ENCODE assay signal across 17 mouse cellular contexts in genomic region chr5:120433135-120433760, GRCm38 (mm10). TPM values are rescaled to one million over a fixed set of nuclear protein-coding genes. Genes with fewer than 3 reads are reported as not detected.
DNase-seq lines count a peak whose midpoint lies in the region; ATAC-seq lines count a peak whose summit lies in the region.
"Had no signal": no experiment of that assay in that cellular context is flagged by ENCODE, and none has a peak within 500 bp of the region (broad histone marks: within the 10 kb centered on the region; RNA-seq: fewer than 3 reads in every experiment).

No protein-coding gene starts in this region.

- no peaks in the 10 kb centered on the region for H3K9me3 ChIP-seq in forebrain, embryonic 11.5 days (ENCODE audit: control insufficient read depth, low read length)
- H3K9me3 ChIP-seq in hindbrain, embryonic 13.5 days = no peaks in the 10 kb centered on the region
- H3K9me3 ChIP-seq in midbrain, embryonic 13.5 days = no peaks in the 10 kb centered on the region
- no peaks in the 10 kb centered on the region for H3K9me3 ChIP-seq in kidney, embryonic 14.5 days (ENCODE audit: control insufficient read depth, low read length)
- H3K9me3 ChIP-seq: heart, embryonic 13.5 days; liver, embryonic 13.5 days had no signal

- no peak overlapping the region for H3K27ac ChIP-seq in forebrain, embryonic 11.5 days (ENCODE audit: low read depth, low read length)
- H3K27ac ChIP-seq in hindbrain, embryonic 13.5 days = peak overlapping the region; percentile 97
- H3K27ac ChIP-seq in midbrain, embryonic 13.5 days = peak overlapping the region; percentile 96
- no peak overlapping the region for H3K27ac ChIP-seq in kidney, embryonic 14.5 days (ENCODE audit: low read depth, low read length)
- H3K27ac ChIP-seq: heart, embryonic 13.5 days; liver, embryonic 13.5 days had no signal

- H3K4me3 ChIP-seq in forebrain, embryonic 11.5 days (ENCODE audit: low read depth, low read length) = peak overlapping the region; percentile 52
- peak overlapping the region; percentile 67 for H3K4me3 ChIP-seq in hindbrain, embryonic 13.5 days
- peak overlapping the region; percentile 62 for H3K4me3 ChIP-seq in midbrain, embryonic 13.5 days (replicated peaks)
- H3K4me3 ChIP-seq in kidney, embryonic 14.5 days (ENCODE audit: low read length) = no peak overlapping the region
- H3K4me3 ChIP-seq: heart, embryonic 13.5 days; liver, embryonic 13.5 days had no signal

- no peak for ATAC-seq in forebrain, embryonic 11.5 days (replicated peaks; ENCODE audit: low FRiP score)
- no peak for ATAC-seq in hindbrain, embryonic 13.5 days (ENCODE audit: low FRiP score)
- ATAC-seq in midbrain, embryonic 13.5 days = no peak
- ATAC-seq in kidney, embryonic 14.5 days (ENCODE audit: low FRiP score, low TSS enrichment) = no peak
- ATAC-seq: lung, postnatal 0 days had no signal

- intact Hi-C loops in heart, postnatal 14 days (cut with DNase I) = no loop called here

- no peaks in the 10 kb centered on the region for H3K36me3 ChIP-seq in forebrain, embryonic 11.5 days (ENCODE audit: control insufficient read depth, insufficient read depth, low read length)
- peaks cover 9% of the 10 kb centered on the region; the same call in 1 of the 2 replicates for H3K36me3 ChIP-seq in hindbrain, embryonic 13.5 days
- H3K36me3 ChIP-seq in midbrain, embryonic 13.5 days = no peaks in the 10 kb centered on the region
- no peaks in the 10 kb centered on the region for H3K36me3 ChIP-seq in kidney, embryonic 14.5 days (ENCODE audit: control insufficient read depth, insufficient read depth, low read length)
- H3K36me3 ChIP-seq: heart, embryonic 13.5 days; liver, embryonic 13.5 days had no signal

- H3K27me3 ChIP-seq in forebrain, embryonic 11.5 days (ENCODE audit: control insufficient read depth, insufficient read depth, low read length) = peaks cover 81% of the 10 kb centered on the region
- peaks cover 92% of the 10 kb centered on the region for H3K27me3 ChIP-seq in hindbrain, embryonic 13.5 days
- H3K27me3 ChIP-seq in midbrain, embryonic 13.5 days = peaks cover 91% of the 10 kb centered on the region
- peaks cover 97% of the 10 kb centered on the region for H3K27me3 ChIP-seq in kidney, embryonic 14.5 days (ENCODE audit: control insufficient read depth, insufficient read depth, low read length)

- H3K4me1 ChIP-seq in forebrain, embryonic 11.5 days (replicated peaks; ENCODE audit: control insufficient read depth, insufficient read depth, low read length) = peaks cover 21% of the 10 kb centered on the region
- H3K4me1 ChIP-seq in hindbrain, embryonic 13.5 days (replicated peaks) = peaks cover 23% of the 10 kb centered on the region
- peaks cover 45% of the 10 kb centered on the region for H3K4me1 ChIP-seq in midbrain, embryonic 13.5 days (replicated peaks)
- peaks cover 9% of the 10 kb centered on the region; the same call in 1 of the 2 replicates for H3K4me1 ChIP-seq in kidney, embryonic 14.5 days (ENCODE audit: control insufficient read depth, insufficient read depth, low read length)
- H3K4me1 ChIP-seq: liver, embryonic 13.5 days had no signal

- WGBS in forebrain, embryonic 11.5 days = 0% methylated on average over 13 of the region's 13 CpGs
- WGBS in hindbrain, embryonic 13.5 days = 1% methylated on average over 11 of the region's 13 CpGs
- under 1% methylated on average over 13 of the region's 13 CpGs for WGBS in midbrain, embryonic 13.5 days
- WGBS in kidney, embryonic 14.5 days = under 1% methylated on average over 13 of the region's 13 CpGs

- peak overlapping the region; percentile 76 for H3K9ac ChIP-seq in forebrain, embryonic 11.5 days (ENCODE audit: low read length)
- H3K9ac ChIP-seq in hindbrain, embryonic 13.5 days = peak overlapping the region; percentile 96
- peak overlapping the region; percentile 83 for H3K9ac ChIP-seq in midbrain, embryonic 13.5 days (replicated peaks)
- no peak overlapping the region for H3K9ac ChIP-seq in kidney, embryonic 14.5 days (ENCODE audit: low read depth, low read length)
- H3K9ac ChIP-seq: heart, embryonic 13.5 days; liver, embryonic 13.5 days had no signal

- DNase-seq in ES-CJ7 (ENCODE audit: low read depth, low spot score) = peak; percentile 48
- peak; percentile 72 for DNase-seq in forebrain, embryonic 11.5 days (ENCODE audit: low spot score)
- no peak for DNase-seq in heart, postnatal 14 days
- DNase-seq in right cerebral cortex, postnatal 4 days = no peak
- no peak for DNase-seq in layer of hippocampus, adult 8-10 months (ENCODE audit: low spot score in 2 of 2)
- DNase-seq: cerebellum, adult 11-12 months; gastrocnemius, postnatal 14 days; liver, embryonic 13.5 days had no signal

- peak overlapping the region; percentile 77 for H3K4me2 ChIP-seq in forebrain, embryonic 11.5 days (ENCODE audit: low read depth, low read length, severe bottlenecking)
- peak overlapping the region; percentile 74 for H3K4me2 ChIP-seq in hindbrain, embryonic 13.5 days
- peak overlapping the region; percentile 72 for H3K4me2 ChIP-seq in midbrain, embryonic 13.5 days (replicated peaks)
- H3K4me2 ChIP-seq in kidney, embryonic 14.5 days (replicated peaks; ENCODE audit: low read depth, low read length) = no peak overlapping the region
- H3K4me2 ChIP-seq: heart, embryonic 13.5 days; liver, embryonic 13.5 days had no signal

RNA-seq across cellular contexts. Expression of gene Lhx5, which starts 1.7 kb away (rescaled TPM):
- polyA plus RNA-seq in forebrain, embryonic 11.5 days (2014; fragmentation: Nextera tagmentation; extraction: Ambion mirVana) = 22.7 and 25.2 TPM in 2 replicates
- polyA plus RNA-seq in hindbrain, embryonic 13.5 days (2015; fragmentation: Nextera tagmentation; extraction: Ambion mirVana) = 48.9 and 50.7 TPM in 2 replicates
- polyA plus RNA-seq in midbrain, embryonic 13.5 days (2015; fragmentation: Nextera tagmentation; extraction: Ambion mirVana) = 44.6 and 55.0 TPM in 2 replicates
- total RNA-seq in heart, postnatal 14 days (2021) = not detected
- not detected in 2 replicates for polyA plus RNA-seq in kidney, embryonic 14.5 days (2014; fragmentation: Nextera tagmentation; extraction: Ambion mirVana)
- under 1 TPM in 2 of 4 experiments, not detected in 2; 0.10 to 0.11 TPM for total RNA-seq in layer of hippocampus, adult 8-10 months (2022)
- total RNA-seq: gastrocnemius, postnatal 14 days; left cerebral cortex, postnatal 36 days; megakaryocyte-erythroid progenitor cell, adult 5-6 weeks had no signal
- polyA plus RNA-seq: heart, embryonic 13.5 days; kidney, embryonic 16.5 days; liver, embryonic 13.5 days; lung, postnatal 0 days had no signal

RNA-seq across cellular contexts. Expression of gene Sdsl, which starts 39.4 kb away (rescaled TPM):
- polyA plus RNA-seq in forebrain, embryonic 11.5 days (2014; fragmentation: Nextera tagmentation; extraction: Ambion mirVana) = 4.5 and 6.0 TPM in 2 replicates
- polyA plus RNA-seq in hindbrain, embryonic 13.5 days (2015; fragmentation: Nextera tagmentation; extraction: Ambion mirVana) = 6.4 and 6.7 TPM in 2 replicates
- polyA plus RNA-seq in midbrain, embryonic 13.5 days (2015; fragmentation: Nextera tagmentation; extraction: Ambion mirVana) = 6.8 and 9.5 TPM in 2 replicates
- 10 to 100 TPM in 1 of 2 experiments, 1 to 10 TPM in 1; 8.7 to 10.9 TPM for total RNA-seq in heart, postnatal 14 days (2021)
- polyA plus RNA-seq in kidney, embryonic 14.5 days (2014; fragmentation: Nextera tagmentation; extraction: Ambion mirVana) = 10.5 and 12.5 TPM in 2 replicates
- total RNA-seq in layer of hippocampus, adult 8-10 months (2022) = 10 to 100 TPM in 3 of 4 experiments, 1 to 10 TPM in 1; 7.5 to 11.6 (median 10.6) TPM

RNA-seq across cellular contexts. Expression of gene Sds, which starts 43.1 kb away (rescaled TPM):
- not detected in 2 replicates for polyA plus RNA-seq in forebrain, embryonic 11.5 days (2014; fragmentation: Nextera tagmentation; extraction: Ambion mirVana)
- not detected in 2 replicates for polyA plus RNA-seq in hindbrain, embryonic 13.5 days (2015; fragmentation: Nextera tagmentation; extraction: Ambion mirVana)
- 0.32 TPM in 1 of 2 replicates, not detected in the other for polyA plus RNA-seq in midbrain, embryonic 13.5 days (2015; fragmentation: Nextera tagmentation; extraction: Ambion mirVana)
- total RNA-seq in heart, postnatal 14 days (2021) = not detected
- not detected in 2 replicates for polyA plus RNA-seq in kidney, embryonic 14.5 days (2014; fragmentation: Nextera tagmentation; extraction: Ambion mirVana)
- under 1 TPM in 2 of 4 experiments, not detected in 2; 0.82 to 0.91 TPM for total RNA-seq in layer of hippocampus, adult 8-10 months (2022)
- total RNA-seq: gastrocnemius, postnatal 14 days; layer of hippocampus, postnatal 14 days; left cerebral cortex, postnatal 36 days; megakaryocyte-erythroid progenitor cell, adult 5-6 weeks had no signal
- polyA plus RNA-seq: heart, embryonic 13.5 days; kidney, embryonic 16.5 days; liver, embryonic 13.5 days; lung, postnatal 0 days had no signal

Comparison
In these comparisons a context has a peak if more than half of its experiments do, and no peak if none do; other contexts are left out.
1. DNase-seq: peak in ES-CJ7 (single experiment) and forebrain, embryonic 11.5 days (single experiment); none in heart, postnatal 14 days (0 of 2), right cerebral cortex, postnatal 4 days (single experiment) and layer of hippocampus, adult 8-10 months (0 of 2).
2. H3K27ac ChIP-seq: peak in hindbrain, embryonic 13.5 days (single experiment) and midbrain, embryonic 13.5 days (single experiment); none in forebrain, embryonic 11.5 days (single experiment) and kidney, embryonic 14.5 days (single experiment).
3. RNA of gene Lhx5, which starts 1.7 kb away (polyA plus RNA-seq): 44.6 to 55.0 TPM in midbrain, embryonic 13.5 days, 48.9 to 50.7 TPM in hindbrain, embryonic 13.5 days and 22.7 to 25.2 TPM in forebrain, embryonic 11.5 days; not detected in kidney, embryonic 14.5 days; every median in the first group is over 10 times any median in the second.